Mouse (Mus musculus): Measurements from ENCODE around the gene Rbms3.

GRCm38 (mm10) chr9:117136410-117136809 lies 493.3 kb downstream of the Rbms3 start:
- TF ChIP-seq POLR2A (IDR thresholded peaks at IDR 0.05; ENCODE audit: extremely low read depth, insufficient read depth, low read length), result no peak
- no peak for TF ChIP-seq CTCF (IDR thresholded peaks at IDR 0.05; ENCODE audit: low read depth, low read length)

All from liver, adult 2 months (tissue).